Mouse (Mus musculus) CH12.LX (cell line): ENCODE measurements around the gene Efcab2. TPM values are rescaled to one million over a fixed set of nuclear protein-coding genes. Genes with fewer than 3 reads are reported as not detected.

Experiments used
- DNase-seq: peaks from one replicate; pipeline ENCODE4 v3.0.0-alpha.2; 2013; ENCODE audit errors: extremely low read depth
- H3K27ac ChIP-seq: 2 replicates; pipeline ENCODE4 v1.5.1; 2012; ENCODE audit warnings: low read depth, mild to moderate bottlenecking, control low read depth, moderate library complexity; ENCODE audit not compliant: insufficient read depth
- H3K27me3 ChIP-seq: replicated peaks from 2 replicates; pipeline ENCODE3; 2012; ENCODE audit warnings: inconsistent platforms
- H3K36me3 ChIP-seq, 2 experiments: replicated peaks in 1 of 2; 2 replicates each; pipeline versions ENCODE3 to v1.6.1; 2012; ENCODE audit warnings: inconsistent platforms in 1 of 2, low read length in 1 of 2, mild to moderate bottlenecking in 1 of 2, mixed read lengths in 1 of 2, moderate library complexity in 1 of 2; ENCODE audit not compliant: control insufficient read depth in 1 of 2, insufficient read depth in 1 of 2
- H3K4me1 ChIP-seq, 2 experiments: 2 replicates each; pipeline ENCODE4 v1.6.1; 2012; ENCODE audit warnings: inconsistent platforms in 1 of 2, moderate library complexity in 1 of 2; ENCODE audit not compliant: insufficient read depth in 2 of 2, control insufficient read depth in 1 of 2
- H3K4me2 ChIP-seq: 2 replicates; pipeline ENCODE4 v1.6.1; 2012; ENCODE audit warnings: low read depth, mild to moderate bottlenecking, control low read depth; ENCODE audit not compliant: poor library complexity, insufficient read depth, severe bottlenecking
- H3K4me3 ChIP-seq, 3 experiments: fragments of 150-350 bp in 1 of 3; sonication (generic) in 1 of 3; replicated peaks in 1 of 3; 2 replicates each; pipeline versions ENCODE3 to v1.5.1; 2011 to 2012; ENCODE audit warnings: low read depth in 2 of 3, low read length in 2 of 3, mild to moderate bottlenecking in 2 of 3, moderate library complexity in 2 of 3, control low read depth in 1 of 3, improper control_type of control experiment in 1 of 3, inconsistent platforms in 1 of 3, mixed read lengths in 1 of 3; ENCODE audit not compliant: poor library complexity in 1 of 3
- H3K79me2 ChIP-seq: replicated peaks from 2 replicates; pipeline ENCODE4 v1.6.1; 2012; ENCODE audit warnings: mild to moderate bottlenecking, moderate library complexity; ENCODE audit not compliant: control insufficient read depth, poor library complexity, insufficient read depth, severe bottlenecking; ENCODE audit errors: extremely low read depth
- H3K9ac ChIP-seq: 2 replicates; pipeline ENCODE4 v1.6.1; 2012; ENCODE audit warnings: low read depth, mild to moderate bottlenecking, control low read depth, moderate library complexity; ENCODE audit not compliant: insufficient read depth
- H3K9me3 ChIP-seq: replicated peaks from 2 replicates; pipeline ENCODE3; 2012; ENCODE audit warnings: low read length, inconsistent platforms, mixed read lengths
- BHLHE40 ChIP-seq: IDR thresholded peaks from 2 replicates; pipeline ENCODE4 v1.6.1; 2011; ENCODE audit warnings: mild to moderate bottlenecking, low read depth, low read length, improper control_type of control experiment
- CHD2 ChIP-seq: IDR thresholded peaks from 2 replicates; pipeline ENCODE4 v1.6.1; 2011; ENCODE audit warnings: low read length, improper control_type of control experiment
- CTCF ChIP-seq, 2 experiments: IDR thresholded peaks in 1 of 2; conservative IDR thresholded peaks in 1 of 2; 2 replicates each; pipeline ENCODE4 v1.5.1; 2011 to 2012; ENCODE audit warnings: low read depth in 2 of 2, low read length in 2 of 2, improper control_type of control experiment in 1 of 2, inconsistent platforms in 1 of 2, mild to moderate bottlenecking in 1 of 2, moderate library complexity in 1 of 2
- ELF1 ChIP-seq: IDR thresholded peaks from 2 replicates; pipeline ENCODE4 v1.6.1; 2014; ENCODE audit warnings: low read depth, mild to moderate bottlenecking, inconsistent platforms, low read length, improper control_type of control experiment
- GABPA ChIP-seq: IDR thresholded peaks from 2 replicates; pipeline ENCODE4 v1.6.1; 2012; ENCODE audit warnings: low read depth, low read length, improper control_type of control experiment, inconsistent platforms; ENCODE audit not compliant: insufficient replicate concordance
- HCFC1 ChIP-seq: IDR thresholded peaks from 2 replicates; pipeline ENCODE4 v1.6.1; 2012; ENCODE audit warnings: low read depth, mild to moderate bottlenecking, inconsistent platforms, low read length, improper control_type of control experiment
- IRF4 ChIP-seq: IDR thresholded peaks from 2 replicates; pipeline ENCODE4 v1.6.1; 2014; ENCODE audit warnings: low read depth, mild to moderate bottlenecking, inconsistent platforms, low read length, improper control_type of control experiment
- JUND ChIP-seq: conservative IDR thresholded peaks from 2 replicates; pipeline ENCODE4 v1.6.1; 2011; ENCODE audit warnings: low read depth, low read length, improper control_type of control experiment
- MAX ChIP-seq: IDR thresholded peaks from 2 replicates; pipeline ENCODE4 v1.6.1; 2011; ENCODE audit warnings: low read length, improper control_type of control experiment
- MAZ ChIP-seq: IDR thresholded peaks from 2 replicates; pipeline ENCODE4 v1.6.1; 2012; ENCODE audit warnings: low read depth, mild to moderate bottlenecking, inconsistent platforms, low read length, improper control_type of control experiment, moderate library complexity
- MYC ChIP-seq: IDR thresholded peaks from 2 replicates; pipeline ENCODE4 v1.6.1; 2011; ENCODE audit warnings: low read depth, mild to moderate bottlenecking, improper control_type of control experiment, low read length
- NRF1 ChIP-seq: IDR thresholded peaks from 2 replicates; pipeline ENCODE4 v1.6.1; 2014; ENCODE audit warnings: low read depth, mild to moderate bottlenecking, inconsistent platforms, low read length, improper control_type of control experiment, moderate library complexity
- POLR2AphosphoS2 ChIP-seq: IDR thresholded peaks from 2 replicates; pipeline ENCODE4 v1.6.1; 2011; ENCODE audit warnings: low read depth, low read length, improper control_type of control experiment
- RAD21 ChIP-seq: IDR thresholded peaks from 2 replicates; pipeline ENCODE4 v1.6.1; 2011; ENCODE audit warnings: low read depth, mild to moderate bottlenecking, low read length, improper control_type of control experiment, moderate library complexity
- RCOR1 ChIP-seq: conservative IDR thresholded peaks from 2 replicates; pipeline ENCODE4 v1.6.1; 2012; ENCODE audit warnings: low read depth, mild to moderate bottlenecking, inconsistent platforms, low read length, improper control_type of control experiment
- SIN3A ChIP-seq: IDR thresholded peaks from 2 replicates; pipeline ENCODE4 v1.6.1; 2012; ENCODE audit warnings: low read length, improper control_type of control experiment, inconsistent platforms
- TBP ChIP-seq: conservative IDR thresholded peaks from 2 replicates; pipeline ENCODE4 v1.6.1; 2011; ENCODE audit warnings: low read depth, low read length, improper control_type of control experiment
- TCF12 ChIP-seq: IDR thresholded peaks from 2 replicates; pipeline ENCODE4 v1.6.1; 2014; ENCODE audit warnings: low read depth, mild to moderate bottlenecking, inconsistent platforms, low read length, improper control_type of control experiment
- UBTF ChIP-seq: IDR thresholded peaks from 2 replicates; pipeline ENCODE4 v1.6.1; 2012; ENCODE audit warnings: low read depth, mild to moderate bottlenecking, inconsistent platforms, low read length, improper control_type of control experiment, moderate library complexity
- ZNF384 ChIP-seq: IDR thresholded peaks from 2 replicates; pipeline ENCODE4 v1.6.1; 2012; ENCODE audit warnings: low read depth, low read length, improper control_type of control experiment, inconsistent platforms
- dilution Hi-C: fragments of 300-500 bp; cut with MboI; formaldehyde crosslinking; loops from 2 replicates; pipeline ENCODE4 v1.14.3; 2020; ENCODE audit warnings: low sequenced_read_pairs; ENCODE audit not compliant: extremely low pct_unique_long_range_greater_than_20kb, extremely low pct_ligation_motif_present
- in situ Hi-C: fragments of 300-500 bp; cut with MboI; formaldehyde crosslinking; loops from 3 replicates; pipeline ENCODE4 v1.14.3; 2019; ENCODE audit warnings: low sequenced_read_pairs, low pct_ligation_motif_present, low pct_unique_long_range_greater_than_20kb, mixed read lengths
- polyA plus RNA-seq: library from polyadenylated mRNA; unstranded; fragments of >175 nt; gene quantifications from 2 replicates; pipeline ENCODE4 v1.2.1, GENCODE M21; 2012; ENCODE audit warnings: low read depth; ENCODE audit not compliant: insufficient read length
- total RNA-seq, 2 experiments: library from RNA; depleted of rRNA; stranded (reverse); fragments of 300-350 nt in 1 of 2; fragments of >200 nt in 1 of 2; gene quantifications; 2 replicates each; pipeline ENCODE4 v1.2.3; 2012 to 2014

Gene Efcab2
- total and polyA plus RNA-seq, 3 experiments = 1.2 to 3.2 (median 1.8) TPM

GRCm38 (mm10) chr1:178419608-178420007 lies 13.7 kb downstream of the Efcab2 start:
- dilution Hi-C loops = no loop called here
- H3K9ac ChIP-seq = no peak overlapping the region
- no peak overlapping the region for H3K4me3 ChIP-seq
- in situ Hi-C loops = no loop called here
- no peak for TF ChIP-seq HCFC1
- 0 out of 2 replicates have a peak, but pooled peaks have one; percentile 10 for TF ChIP-seq IRF4
- TF ChIP-seq POLR2AphosphoS2 = no peak
- TF ChIP-seq NRF1 = no peak
- no peaks in the 10 kb centered on the region for H3K9me3 ChIP-seq
- no peaks in the 10 kb centered on the region for H3K79me2 ChIP-seq
- no peaks in the 10 kb centered on the region for H3K36me3 ChIP-seq
- no peak overlapping the region for H3K4me2 ChIP-seq
- H3K27ac ChIP-seq = no peak overlapping the region
- no peak for DNase-seq
- H3K4me1 ChIP-seq = no peaks in the 10 kb centered on the region
- H3K27me3 ChIP-seq = no peaks in the 10 kb centered on the region

GRCm38 (mm10) chr1:178423662-178424061 lies 17.8 kb downstream of the Efcab2 start:
- Histone ChIP-seq H3K9ac (no peak overlapping the region), H3K4me3 (no peak overlapping the region), H3K4me2 (no peak overlapping the region), H3K4me1 (no peaks in the 10 kb centered on the region), H3K9me3 (no peaks in the 10 kb centered on the region), H3K27me3 (no peaks in the 10 kb centered on the region), H3K79me2 (no peaks in the 10 kb centered on the region), H3K27ac (no peak overlapping the region), H3K36me3 (no peaks in the 10 kb centered on the region)
- dilution Hi-C loops = no loop called here
- in situ Hi-C loops = no loop called here
- no peak for DNase-seq
- no peak for TF ChIP-seq CHD2
- no peak for TF ChIP-seq MAX
- TF ChIP-seq RCOR1 = no peak
- no peak for TF ChIP-seq TBP
- TF ChIP-seq RAD21 = no peak
- TF ChIP-seq JUND = no peak
- no peak for TF ChIP-seq SIN3A
- no peak for TF ChIP-seq MYC
- TF ChIP-seq IRF4 = no peak
- no peak for TF ChIP-seq ELF1
- TF ChIP-seq UBTF = no peak
- no peak for TF ChIP-seq GABPA
- no peak for TF ChIP-seq POLR2AphosphoS2
- no peak for TF ChIP-seq MAZ
- no peak for TF ChIP-seq CTCF (conservative IDR thresholded peaks at IDR 0.05 in 1 of 2, IDR thresholded peaks at IDR 0.05 in 1 of 2; ENCODE audit: low read depth in 2 of 2, low read length in 2 of 2)
- no peak for TF ChIP-seq BHLHE40
- no peak for TF ChIP-seq HCFC1
- no peak for TF ChIP-seq ZNF384
- TF ChIP-seq TCF12 = no peak
